Mouse (Mus musculus): ENCODE measurements at regions not wholly inside any gene's neighbourhood (a gene's known extent, or its start where the extent isn't known, plus 50 kb on each side); places are given as distances from the start of the nearest gene placed in this dataset.

- H3K4me3 ChIP-seq (ENCODE audit: insufficient read depth, low read depth, low read length): no peak overlapping the region
- WGBS: 76% methylated on average over 4 of the region's 4 CpGs
- no peak overlapping the region for H3K27ac ChIP-seq (ENCODE audit: insufficient read depth, low read depth, low read length)
- TF ChIP-seq POLR2A (IDR thresholded peaks at IDR 0.05; ENCODE audit: low read depth, low read length): no peak
- TF ChIP-seq CTCF (conservative IDR thresholded peaks at IDR 0.05; ENCODE audit: insufficient read depth, insufficient read length, low read depth, low read length): no peak
- no peak for DNase-seq
- H3K4me1 ChIP-seq (ENCODE audit: control insufficient read depth, insufficient read depth, low read length): no peaks in the 10 kb centered on the region
- H3K27me3 ChIP-seq (replicated peaks; ENCODE audit: control insufficient read depth, insufficient read depth, low read length): no peaks in the 10 kb centered on the region
- no peaks in the 10 kb centered on the region for H3K36me3 ChIP-seq (ENCODE audit: control insufficient read depth, insufficient read depth, low read length)
Measured at GRCm38 (mm10) chr7:40541283-40541682, 356.8 kb upstream of the Vstm2b start.

DNA sequence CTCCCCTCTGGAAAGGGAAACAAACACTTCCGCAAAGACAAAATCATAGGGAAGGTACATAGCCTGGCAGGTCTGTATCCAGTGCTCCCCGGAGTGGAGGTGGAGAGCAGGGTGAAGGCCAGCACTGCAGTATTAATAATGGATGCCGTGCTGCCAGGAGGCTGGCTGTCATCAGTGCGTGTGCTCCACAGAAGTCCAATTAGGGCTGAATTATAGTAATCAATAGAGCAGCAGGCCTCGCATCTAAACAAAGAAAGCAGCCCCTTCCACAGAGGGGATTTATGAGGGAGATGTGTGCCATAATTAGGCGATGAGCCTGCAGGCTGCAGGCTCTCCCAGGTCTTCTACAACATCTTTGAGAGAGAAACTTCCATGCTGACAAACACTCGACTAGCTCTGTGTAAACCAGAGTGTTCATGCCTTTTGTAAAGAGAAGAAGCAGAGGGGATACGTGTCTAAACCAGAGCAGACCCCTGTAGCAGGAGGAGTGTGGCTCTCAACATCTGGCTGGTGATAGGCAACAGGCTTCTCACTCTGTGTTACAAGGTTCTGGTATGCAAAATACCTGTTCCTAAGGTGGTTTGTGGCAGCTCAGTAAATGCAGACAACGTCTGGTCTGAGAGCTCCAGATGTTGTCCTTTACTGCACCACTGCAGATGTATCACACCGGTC lies 334.5 kb upstream of the Vstm2b start:
- WGBS: 75% methylated on average over 10 of the region's 10 CpGs
- Histone ChIP-seq H3K36me3 (ENCODE audit: control insufficient read depth, insufficient read depth, low read length) (no peaks in the 10 kb centered on the region), H3K4me1 (ENCODE audit: control insufficient read depth, insufficient read depth, low read length) (no peaks in the 10 kb centered on the region), H3K4me3 (ENCODE audit: insufficient read depth, low read depth, low read length) (no peak overlapping the region), H3K27ac (ENCODE audit: insufficient read depth, low read depth, low read length) (no peak overlapping the region), H3K27me3 (replicated peaks; ENCODE audit: control insufficient read depth, insufficient read depth, low read length) (no peaks in the 10 kb centered on the region)
- DNase-seq: no peak
- no peak for TF ChIP-seq CTCF (conservative IDR thresholded peaks at IDR 0.05; ENCODE audit: insufficient read depth, insufficient read length, low read depth, low read length)
- no peak for TF ChIP-seq POLR2A (IDR thresholded peaks at IDR 0.05; ENCODE audit: low read depth, low read length)

DNA sequence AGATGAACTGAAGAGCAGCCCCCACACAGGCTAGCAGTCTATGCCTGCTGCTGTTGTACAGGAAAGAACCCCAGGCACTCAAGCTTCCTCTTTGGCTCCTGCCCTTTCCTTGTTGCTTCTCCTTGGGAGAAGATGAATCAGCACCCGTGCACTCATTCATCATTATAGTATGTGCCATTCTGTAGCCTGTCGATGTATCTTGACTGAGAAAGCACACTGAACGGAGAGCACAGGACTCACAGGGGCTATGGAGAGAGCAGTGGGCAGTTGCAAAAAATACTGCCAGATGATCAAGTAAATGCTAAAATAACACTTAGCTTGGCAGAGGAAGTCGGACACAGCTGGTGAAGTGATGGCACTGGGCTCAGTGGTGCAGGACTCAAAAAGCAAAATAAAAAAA lies 322.2 kb upstream of the Vstm2b start:
- Histone ChIP-seq H3K4me1 (ENCODE audit: control insufficient read depth, insufficient read depth, low read length) (no peaks in the 10 kb centered on the region), H3K27ac (ENCODE audit: insufficient read depth, low read depth, low read length) (no peak overlapping the region), H3K4me3 (ENCODE audit: insufficient read depth, low read depth, low read length) (no peak overlapping the region), H3K27me3 (replicated peaks; ENCODE audit: control insufficient read depth, insufficient read depth, low read length) (no peaks in the 10 kb centered on the region), H3K36me3 (ENCODE audit: control insufficient read depth, insufficient read depth, low read length) (no peaks in the 10 kb centered on the region)
- 72% methylated on average over 4 of the region's 4 CpGs for WGBS
- no peak for DNase-seq
- TF ChIP-seq CTCF (conservative IDR thresholded peaks at IDR 0.05; ENCODE audit: insufficient read depth, insufficient read length, low read depth, low read length): no peak
- TF ChIP-seq POLR2A (IDR thresholded peaks at IDR 0.05; ENCODE audit: low read depth, low read length): no peak

DNA sequence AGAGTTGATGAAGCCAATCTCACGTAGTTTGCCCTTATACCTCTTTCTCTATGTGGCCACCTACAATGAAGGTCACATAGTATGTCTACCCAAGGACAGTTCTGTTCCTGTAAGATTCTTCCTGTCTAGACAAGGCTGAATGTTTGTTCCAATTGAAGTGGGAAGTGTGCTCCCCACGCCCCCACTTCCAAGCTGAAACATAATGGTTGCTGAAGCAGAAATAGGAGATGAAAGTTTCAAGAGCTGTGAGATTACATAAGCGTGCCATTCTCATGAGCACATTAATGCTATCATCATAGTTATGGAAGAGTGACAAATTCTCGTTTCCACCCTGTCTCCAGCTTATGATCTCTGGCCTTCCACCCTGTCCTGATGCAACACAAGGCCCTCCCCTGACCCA lies 320.8 kb upstream of the Vstm2b start:
- no peak for DNase-seq
- H3K4me3 ChIP-seq (ENCODE audit: insufficient read depth, low read depth, low read length): no peak overlapping the region
- no peaks in the 10 kb centered on the region for H3K4me1 ChIP-seq (ENCODE audit: control insufficient read depth, insufficient read depth, low read length)
- no peak overlapping the region for H3K27ac ChIP-seq (ENCODE audit: insufficient read depth, low read depth, low read length)
- H3K27me3 ChIP-seq (replicated peaks; ENCODE audit: control insufficient read depth, insufficient read depth, low read length): no peaks in the 10 kb centered on the region
- H3K36me3 ChIP-seq (ENCODE audit: control insufficient read depth, insufficient read depth, low read length): no peaks in the 10 kb centered on the region
- TF ChIP-seq CTCF (conservative IDR thresholded peaks at IDR 0.05; ENCODE audit: insufficient read depth, insufficient read length, low read depth, low read length) (no peak), POLR2A (IDR thresholded peaks at IDR 0.05; ENCODE audit: low read depth, low read length) (no peak)
- WGBS: 70% methylated on average over 4 of the region's 4 CpGs

DNA sequence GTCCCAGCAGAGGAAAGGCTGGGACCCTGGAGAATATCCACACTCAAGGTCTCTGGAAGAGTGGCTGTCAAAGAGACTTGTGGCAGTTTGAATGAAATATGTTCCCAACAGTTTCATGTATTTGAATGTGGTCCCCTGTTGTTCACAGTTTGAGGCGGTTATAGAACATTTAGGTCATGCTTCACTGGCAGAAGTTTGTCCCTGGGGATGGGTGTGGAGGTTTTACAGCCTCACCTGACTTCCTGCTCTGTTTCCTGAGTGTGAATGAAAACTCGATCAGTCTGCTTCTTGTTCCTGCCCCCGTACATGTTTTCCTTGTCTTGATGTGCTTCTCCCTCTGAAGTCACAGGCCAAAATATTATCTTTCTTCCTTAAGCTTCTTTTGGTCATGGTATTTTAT lies 277.4 kb upstream of the Vstm2b start:
- H3K4me1 ChIP-seq (ENCODE audit: control insufficient read depth, insufficient read depth, low read length): no peaks in the 10 kb centered on the region
- H3K36me3 ChIP-seq (ENCODE audit: control insufficient read depth, insufficient read depth, low read length): no peaks in the 10 kb centered on the region
- no peak for DNase-seq
- 22% methylated on average over 3 of the region's 3 CpGs for WGBS
- TF ChIP-seq POLR2A (IDR thresholded peaks at IDR 0.05; ENCODE audit: low read depth, low read length): no peak
- no peak for TF ChIP-seq CTCF (conservative IDR thresholded peaks at IDR 0.05; ENCODE audit: insufficient read depth, insufficient read length, low read depth, low read length)
- H3K27ac ChIP-seq (ENCODE audit: insufficient read depth, low read depth, low read length): no peak overlapping the region
- H3K27me3 ChIP-seq (replicated peaks; ENCODE audit: control insufficient read depth, insufficient read depth, low read length): no peaks in the 10 kb centered on the region; the same call in 1 of the 2 replicates
- H3K4me3 ChIP-seq (ENCODE audit: insufficient read depth, low read depth, low read length): no peak overlapping the region

- WGBS: 15% methylated on average over 3 of the region's 3 CpGs
- Histone ChIP-seq H3K4me1 (ENCODE audit: control insufficient read depth, insufficient read depth, low read length) (no peaks in the 10 kb centered on the region), H3K4me3 (ENCODE audit: insufficient read depth, low read depth, low read length) (no peak overlapping the region), H3K36me3 (ENCODE audit: control insufficient read depth, insufficient read depth, low read length) (no peaks in the 10 kb centered on the region), H3K27ac (ENCODE audit: insufficient read depth, low read depth, low read length) (no peak overlapping the region), H3K27me3 (replicated peaks; ENCODE audit: control insufficient read depth, insufficient read depth, low read length) (no peaks in the 10 kb centered on the region; the same call in 1 of the 2 replicates)
- TF ChIP-seq POLR2A (IDR thresholded peaks at IDR 0.05; ENCODE audit: low read depth, low read length) (no peak), CTCF (conservative IDR thresholded peaks at IDR 0.05; ENCODE audit: insufficient read depth, insufficient read length, low read depth, low read length) (no peak)
- DNase-seq: peak; percentile 55
Measured at GRCm38 (mm10) chr7:40622811-40623210, 275.3 kb upstream of the Vstm2b start.

- Histone ChIP-seq H3K27ac (ENCODE audit: insufficient read depth, low read depth, low read length) (no peak overlapping the region), H3K27me3 (replicated peaks; ENCODE audit: control insufficient read depth, insufficient read depth, low read length) (no peaks in the 10 kb centered on the region; the same call in 1 of the 2 replicates), H3K4me3 (ENCODE audit: insufficient read depth, low read depth, low read length) (no peak overlapping the region), H3K36me3 (ENCODE audit: control insufficient read depth, insufficient read depth, low read length) (no peaks in the 10 kb centered on the region), H3K4me1 (ENCODE audit: control insufficient read depth, insufficient read depth, low read length) (no peaks in the 10 kb centered on the region)
- no peak for DNase-seq
- TF ChIP-seq CTCF (conservative IDR thresholded peaks at IDR 0.05; ENCODE audit: insufficient read depth, insufficient read length, low read depth, low read length): no peak
- no peak for TF ChIP-seq POLR2A (IDR thresholded peaks at IDR 0.05; ENCODE audit: low read depth, low read length)
- 86% methylated on average over 2 of the region's 2 CpGs for WGBS
Measured at GRCm38 (mm10) chr7:40623286-40623685, 274.8 kb upstream of the Vstm2b start.
